Mouse (Mus musculus) CH12.LX (cell line): Measurements from ENCODE around the gene Slc25a44. TPM values are rescaled to one million over a fixed set of nuclear protein-coding genes. Genes with fewer than 3 reads are reported as not detected.

Source experiments
- DNase-seq: peaks from one replicate; pipeline ENCODE4 v3.0.0-alpha.2; 2013; ENCODE audit errors: extremely low read depth
- H3K27ac ChIP-seq: 2 replicates; pipeline ENCODE4 v1.5.1; 2012; ENCODE audit warnings: low read depth, mild to moderate bottlenecking, control low read depth, moderate library complexity; ENCODE audit not compliant: insufficient read depth
- H3K27me3 ChIP-seq: replicated peaks from 2 replicates; pipeline ENCODE3; 2012; ENCODE audit warnings: inconsistent platforms
- H3K36me3 ChIP-seq, 2 experiments: replicated peaks in 1 of 2; 2 replicates each; pipeline versions ENCODE3 to v1.6.1; 2012; ENCODE audit warnings: inconsistent platforms in 1 of 2, low read length in 1 of 2, mild to moderate bottlenecking in 1 of 2, mixed read lengths in 1 of 2, moderate library complexity in 1 of 2; ENCODE audit not compliant: control insufficient read depth in 1 of 2, insufficient read depth in 1 of 2
- H3K4me1 ChIP-seq, 2 experiments: 2 replicates each; pipeline ENCODE4 v1.6.1; 2012; ENCODE audit warnings: inconsistent platforms in 1 of 2, moderate library complexity in 1 of 2; ENCODE audit not compliant: insufficient read depth in 2 of 2, control insufficient read depth in 1 of 2
- H3K4me2 ChIP-seq: 2 replicates; pipeline ENCODE4 v1.6.1; 2012; ENCODE audit warnings: low read depth, mild to moderate bottlenecking, control low read depth; ENCODE audit not compliant: poor library complexity, insufficient read depth, severe bottlenecking
- H3K4me3 ChIP-seq, 3 experiments: fragments of 150-350 bp in 1 of 3; sonication (generic) in 1 of 3; replicated peaks in 1 of 3; 2 replicates each; pipeline versions ENCODE3 to v1.5.1; 2011 to 2012; ENCODE audit warnings: low read depth in 2 of 3, low read length in 2 of 3, mild to moderate bottlenecking in 2 of 3, moderate library complexity in 2 of 3, control low read depth in 1 of 3, improper control_type of control experiment in 1 of 3, inconsistent platforms in 1 of 3, mixed read lengths in 1 of 3; ENCODE audit not compliant: poor library complexity in 1 of 3
- H3K79me2 ChIP-seq: replicated peaks from 2 replicates; pipeline ENCODE4 v1.6.1; 2012; ENCODE audit warnings: mild to moderate bottlenecking, moderate library complexity; ENCODE audit not compliant: control insufficient read depth, poor library complexity, insufficient read depth, severe bottlenecking; ENCODE audit errors: extremely low read depth
- H3K9ac ChIP-seq: 2 replicates; pipeline ENCODE4 v1.6.1; 2012; ENCODE audit warnings: low read depth, mild to moderate bottlenecking, control low read depth, moderate library complexity; ENCODE audit not compliant: insufficient read depth
- H3K9me3 ChIP-seq: replicated peaks from 2 replicates; pipeline ENCODE3; 2012; ENCODE audit warnings: low read length, inconsistent platforms, mixed read lengths
- CHD1 ChIP-seq: IDR thresholded peaks from 2 replicates; pipeline ENCODE4 v1.6.1; 2012; ENCODE audit warnings: low read depth, low read length, improper control_type of control experiment, inconsistent platforms
- CHD2 ChIP-seq: IDR thresholded peaks from 2 replicates; pipeline ENCODE4 v1.6.1; 2011; ENCODE audit warnings: low read length, improper control_type of control experiment
- EP300 ChIP-seq: IDR thresholded peaks from 2 replicates; pipeline ENCODE4 v1.6.1; 2011; ENCODE audit warnings: low read length, improper control_type of control experiment
- IRF4 ChIP-seq: IDR thresholded peaks from 2 replicates; pipeline ENCODE4 v1.6.1; 2014; ENCODE audit warnings: low read depth, mild to moderate bottlenecking, inconsistent platforms, low read length, improper control_type of control experiment
- MAX ChIP-seq: IDR thresholded peaks from 2 replicates; pipeline ENCODE4 v1.6.1; 2011; ENCODE audit warnings: low read length, improper control_type of control experiment
- MEF2A ChIP-seq: IDR thresholded peaks from 2 replicates; pipeline ENCODE4 v1.6.1; 2014; ENCODE audit warnings: low read depth, mild to moderate bottlenecking, inconsistent platforms, low read length, improper control_type of control experiment, borderline replicate concordance
- NELFE ChIP-seq: IDR thresholded peaks from 2 replicates; pipeline ENCODE4 v1.6.1; 2011; ENCODE audit warnings: low read depth, low read length, improper control_type of control experiment
- NRF1 ChIP-seq: IDR thresholded peaks from 2 replicates; pipeline ENCODE4 v1.6.1; 2014; ENCODE audit warnings: low read depth, mild to moderate bottlenecking, inconsistent platforms, low read length, improper control_type of control experiment, moderate library complexity
- PAX5 ChIP-seq: IDR thresholded peaks from 2 replicates; pipeline ENCODE4 v1.6.1; 2012; ENCODE audit warnings: low read length, inconsistent platforms, mixed read lengths
- POLR2AphosphoS2 ChIP-seq: IDR thresholded peaks from 2 replicates; pipeline ENCODE4 v1.6.1; 2011; ENCODE audit warnings: low read depth, low read length, improper control_type of control experiment
- RAD21 ChIP-seq: IDR thresholded peaks from 2 replicates; pipeline ENCODE4 v1.6.1; 2011; ENCODE audit warnings: low read depth, mild to moderate bottlenecking, low read length, improper control_type of control experiment, moderate library complexity
- SIN3A ChIP-seq: IDR thresholded peaks from 2 replicates; pipeline ENCODE4 v1.6.1; 2012; ENCODE audit warnings: low read length, improper control_type of control experiment, inconsistent platforms
- SMC3 ChIP-seq: IDR thresholded peaks from 2 replicates; pipeline ENCODE4 v1.6.1; 2011; ENCODE audit warnings: low read depth, low read length, improper control_type of control experiment
- USF1 ChIP-seq: IDR thresholded peaks from 2 replicates; pipeline ENCODE4 v1.6.1; 2014; ENCODE audit warnings: low read depth, mild to moderate bottlenecking, inconsistent platforms, low read length, improper control_type of control experiment
- dilution Hi-C: fragments of 300-500 bp; cut with MboI; formaldehyde crosslinking; loops from 2 replicates; pipeline ENCODE4 v1.14.3; 2020; ENCODE audit warnings: low sequenced_read_pairs; ENCODE audit not compliant: extremely low pct_unique_long_range_greater_than_20kb, extremely low pct_ligation_motif_present
- in situ Hi-C: fragments of 300-500 bp; cut with MboI; formaldehyde crosslinking; loops from 3 replicates; pipeline ENCODE4 v1.14.3; 2019; ENCODE audit warnings: low sequenced_read_pairs, low pct_ligation_motif_present, low pct_unique_long_range_greater_than_20kb, mixed read lengths
- polyA plus RNA-seq: library from polyadenylated mRNA; unstranded; fragments of >175 nt; gene quantifications from 2 replicates; pipeline ENCODE4 v1.2.1, GENCODE M21; 2012; ENCODE audit warnings: low read depth; ENCODE audit not compliant: insufficient read length
- total RNA-seq, 2 experiments: library from RNA; depleted of rRNA; stranded (reverse); fragments of 300-350 nt in 1 of 2; fragments of >200 nt in 1 of 2; gene quantifications; 2 replicates each; pipeline ENCODE4 v1.2.3; 2012 to 2014

Slc25a44 gene
- total and polyA plus RNA-seq, 3 experiments, result 8.9 to 17.5 (median 13.2) TPM

- in situ Hi-C loops, result loop anchor here (5.0 kb wide), 1 partner anchor 54 kb away; no protein-coding TSS in a partner anchor
- no peak for TF ChIP-seq POLR2AphosphoS2
- 0 out of 2 replicates have a peak, but pooled peaks have one; percentile 33 for TF ChIP-seq IRF4
- no peak for TF ChIP-seq SMC3
- TF ChIP-seq MAX, result no peak
- TF ChIP-seq EP300, result no peak
- TF ChIP-seq CHD2, result peak; percentile 16; the same call in 1 of the 2 replicates
- TF ChIP-seq NRF1, result no peak
- peaks cover 30 to 70% of the 10 kb centered on the region in 2 experiments for H3K4me1 ChIP-seq
These were observed 36.2 kb upstream of the Slc25a44 start, which contains the start of gene Sema4a for GRCm38 (mm10) chr3:88460983-88461696. TSS of gene Sema4a (minus strand) at chr3:88461182.

GRCm38 (mm10) chr3:88460029-88460428, 35.1 kb upstream of the Slc25a44 start:
- TF ChIP-seq NELFE (no peak), SIN3A (no peak), MEF2A (0 out of 2 replicates have a peak, but pooled peaks have one; percentile 12), IRF4 (peak; percentile 23; the same call in 1 of the 2 replicates), NRF1 (no peak)
- in situ Hi-C loops, result loop anchor here (5.0 kb wide), 1 partner anchor 53 kb away; no protein-coding TSS in a partner anchor
- Histone ChIP-seq H3K36me3 (no peaks in the 10 kb centered on the region), H3K4me1 (peaks cover 32 to 73% of the 10 kb centered on the region in 2 experiments), H3K27me3 (peaks cover 2% of the 10 kb centered on the region), H3K4me2 (no peak overlapping the region), H3K79me2 (no peaks in the 10 kb centered on the region), H3K27ac (no peak overlapping the region), H3K9ac (no peak overlapping the region), H3K9me3 (no peaks in the 10 kb centered on the region), H3K4me3 (no peak overlapping the region)
- DNase-seq, result no peak
- dilution Hi-C loops, result no loop called here

More at GRCm38 (mm10) chr3:88460983-88461696, 36.2 kb upstream of the Slc25a44 start, which contains the start of gene Sema4a:
- H3K27me3 ChIP-seq, result peaks cover 2% of the 10 kb centered on the region
- no peaks in the 10 kb centered on the region for H3K36me3 ChIP-seq
- H3K27ac ChIP-seq, result no peak within 1 kb of the TSS
- no peaks in the 10 kb centered on the region for H3K79me2 ChIP-seq
- DNase-seq, result no peak
- no peak within 1 kb of the TSS for H3K4me2 ChIP-seq
- no peak within 1 kb of the TSS for H3K9ac ChIP-seq
- H3K9me3 ChIP-seq, result no peaks in the 10 kb centered on the region
- dilution Hi-C loops, result no loop called here
- H3K4me3 ChIP-seq, result no peak within 1 kb of the TSS

DNA sequence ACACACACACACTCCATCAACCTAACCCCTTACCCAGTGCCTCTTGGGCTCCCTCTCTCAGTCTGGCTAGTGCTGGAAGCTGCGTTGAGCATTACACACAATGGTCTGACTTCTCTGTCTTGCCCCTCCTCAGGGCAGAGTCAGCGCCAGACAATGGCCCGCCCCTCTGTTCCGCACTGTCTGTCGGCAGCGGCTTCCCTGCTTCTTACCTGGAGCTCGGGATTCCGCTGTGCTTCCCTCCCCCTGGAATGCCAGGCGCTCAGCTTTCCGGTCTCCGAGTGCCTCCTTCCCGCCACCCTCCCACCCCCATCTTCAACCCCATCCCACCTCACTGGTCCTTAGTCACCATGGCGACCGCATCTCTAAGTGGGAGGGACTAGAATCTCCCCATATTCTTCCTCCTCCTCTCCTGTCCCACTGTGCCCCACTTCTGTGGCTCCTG, 33.9 kb upstream of the Slc25a44 start:
- Histone ChIP-seq H3K4me2 (no peak overlapping the region), H3K27me3 (peaks cover 2% of the 10 kb centered on the region), H3K4me1 (peaks cover 29 to 76% of the 10 kb centered on the region in 2 experiments), H3K27ac (no peak overlapping the region), H3K9me3 (no peaks in the 10 kb centered on the region), H3K36me3 (no peaks in the 10 kb centered on the region), H3K9ac (no peak overlapping the region), H3K79me2 (no peaks in the 10 kb centered on the region), H3K4me3 (no peak overlapping the region)
- DNase-seq, result no peak
- in situ Hi-C loops, result no loop called here
- dilution Hi-C loops, result no loop called here
- no peak for TF ChIP-seq USF1
- TF ChIP-seq CHD1, result no peak
- TF ChIP-seq NRF1, result no peak
- TF ChIP-seq RAD21, result no peak
- TF ChIP-seq PAX5, result no peak
